Mouse (Mus musculus) cerebellum, adult 2 months (tissue): ENCODE measurements around the gene Nf2.

Source experiments
- CTCF ChIP-seq: fragments of 200-500 bp; IDR thresholded peaks from 2 replicates; pipeline ENCODE4 v1.5.1; 2011; ENCODE audit warnings: low read depth, mild to moderate bottlenecking, control low read depth, low read length, moderate library complexity, borderline replicate concordance; ENCODE audit not compliant: insufficient read depth
- POLR2A ChIP-seq: fragments of 200-500 bp; IDR thresholded peaks from 2 replicates; pipeline ENCODE4 v1.6.1; 2011; ENCODE audit warnings: low read length, control low read depth, borderline replicate concordance; ENCODE audit not compliant: insufficient read depth

GRCm38 (mm10) chr11:4752836-4753235 is 96.5 kb downstream of the Nf2 start:
- no peak for TF ChIP-seq CTCF
- no peak for TF ChIP-seq POLR2A
